In genomic region chr6:26440445-26440844, GRCm38 (mm10) we compare ENCODE assay signal across 16 mouse cellular contexts.
DNase-seq lines count a peak whose midpoint lies in the region; ATAC-seq and TF ChIP-seq lines count a peak whose summit lies in the region.
"Had no signal": no experiment of that assay in that cellular context is flagged by ENCODE, and none has a peak within 500 bp of the region (broad histone marks: within the 10 kb centered on the region; RNA-seq: fewer than 3 reads in every experiment).

No protein-coding gene starts in this region.

- intact Hi-C loops in gastrocnemius, adult 2 months (cut with DNase I), result no loop called here

- no peaks in the 10 kb centered on the region for H3K9me3 ChIP-seq in hindbrain, embryonic 15.5 days
- no peaks in the 10 kb centered on the region for H3K9me3 ChIP-seq in midbrain, postnatal 0 days (ENCODE audit: low read length)
- H3K9me3 ChIP-seq: G1E had no signal

- no peak overlapping the region for H3K9ac ChIP-seq in hindbrain, embryonic 15.5 days
- no peak overlapping the region for H3K9ac ChIP-seq in midbrain, postnatal 0 days (replicated peaks; ENCODE audit: low read length, poor library complexity, severe bottlenecking)

- no peak for TF ChIP-seq CTCF in brain, embryonic 14.5 days (IDR thresholded peaks at IDR 0.05; ENCODE audit: borderline replicate concordance, extremely low read depth, insufficient read depth, insufficient read length)
- no peak for TF ChIP-seq CTCF in midbrain, postnatal 0 days (IDR thresholded peaks at IDR 0.05)
- TF ChIP-seq CTCF in gastrocnemius, adult 2 months (IDR thresholded peaks at IDR 0.05), result no peak

- TF ChIP-seq POLR2A in brain, embryonic 14.5 days (IDR thresholded peaks at IDR 0.05; ENCODE audit: borderline replicate concordance, extremely low read depth, insufficient read depth, insufficient read length, poor library complexity, severe bottlenecking), result no peak

- ATAC-seq in hindbrain, embryonic 15.5 days (ENCODE audit: low FRiP score, low read depth), result peak; percentile 59; the same call in 1 of the 2 replicates
- ATAC-seq in midbrain, postnatal 0 days (ENCODE audit: low FRiP score), result no peak

- no peak overlapping the region for H3K4me3 ChIP-seq in hindbrain, embryonic 15.5 days
- no peak overlapping the region for H3K4me3 ChIP-seq in midbrain, postnatal 0 days (ENCODE audit: low read depth, low read length)
- H3K4me3 ChIP-seq in gastrocnemius, adult 2 months, result no peak overlapping the region
- H3K4me3 ChIP-seq: layer of hippocampus, adult 2 months had no signal

- H3K4me1 ChIP-seq in hindbrain, embryonic 15.5 days (replicated peaks), result peaks cover 11% of the 10 kb centered on the region; the same call in 1 of the 2 replicates
- no peaks in the 10 kb centered on the region for H3K4me1 ChIP-seq in midbrain, postnatal 0 days (ENCODE audit: insufficient read depth, low read length)

- H3K27me3 ChIP-seq in hindbrain, embryonic 15.5 days, result no peaks in the 10 kb centered on the region
- H3K27me3 ChIP-seq in midbrain, postnatal 0 days (ENCODE audit: insufficient read depth, low read length), result no peaks in the 10 kb centered on the region

- peak; percentile 77 for DNase-seq in brain, embryonic 14.5 days (ENCODE audit: low read depth)
- DNase-seq in embryo, embryonic 11 days, result peak; percentile 45
- peak; percentile 8 for DNase-seq in midbrain, postnatal 0 days (ENCODE audit: low spot score)
- DNase-seq in frontal cortex, adult 2 months (ENCODE audit: extremely low spot score in 1 of 2, low spot score in 1 of 2), result no peak
- no peak for DNase-seq in gastrocnemius, adult 2 months
- no peak for DNase-seq in frontal cortex, postnatal 25 days (ENCODE audit: low spot score in 2 of 2)
- DNase-seq: adrenal gland, adult 2 months; cerebellum, adult 11-12 months; gastrocnemius, postnatal 14 days; heart, postnatal 10 days; lung, postnatal 14 days; right cerebral cortex, postnatal 4 days; thymus, adult 18-20 months had no signal

- 15% methylated on average over 3 of the region's 3 CpGs for WGBS in hindbrain, embryonic 15.5 days
- 26% methylated on average over 3 of the region's 3 CpGs for WGBS in midbrain, postnatal 0 days

- H3K27ac ChIP-seq in hindbrain, embryonic 15.5 days (replicated peaks), result no peak overlapping the region
- H3K27ac ChIP-seq in midbrain, postnatal 0 days (ENCODE audit: low read depth, low read length), result no peak overlapping the region
- no peak overlapping the region for H3K27ac ChIP-seq in gastrocnemius, adult 2 months
- H3K27ac ChIP-seq: layer of hippocampus, adult 2 months had no signal

- H3K4me2 ChIP-seq in hindbrain, embryonic 15.5 days, result no peak overlapping the region
- H3K4me2 ChIP-seq in midbrain, postnatal 0 days (ENCODE audit: low read depth, low read length, poor library complexity, severe bottlenecking), result no peak overlapping the region

- no peaks in the 10 kb centered on the region for H3K36me3 ChIP-seq in hindbrain, embryonic 15.5 days
- H3K36me3 ChIP-seq in midbrain, postnatal 0 days (ENCODE audit: insufficient read depth, low read length), result no peaks in the 10 kb centered on the region
- H3K36me3 ChIP-seq: G1E had no signal

Comparison
In these comparisons a context has a peak if more than half of its experiments do, and no peak if none do; other contexts are left out.
1. DNase-seq: peak in brain, embryonic 14.5 days (single experiment), embryo, embryonic 11 days (single experiment) and midbrain, postnatal 0 days (single experiment); none in frontal cortex, adult 2 months (0 of 2), gastrocnemius, adult 2 months (single experiment) and frontal cortex, postnatal 25 days (0 of 2).